Mouse (Mus musculus) brown adipose tissue, adult 24 weeks (tissue): ENCODE measurements around the gene Insl6. TPM values are rescaled to one million over a fixed set of nuclear protein-coding genes. Genes with fewer than 3 reads are reported as not detected.

Source experiments
- H3K27ac ChIP-seq: fragments of 200-500 bp; replicated peaks from 2 replicates; pipeline ENCODE4 v1.5.1; 2012; ENCODE audit warnings: low read depth, mild to moderate bottlenecking, low read length
- H3K4me1 ChIP-seq: fragments of 200-500 bp; 2 replicates; pipeline ENCODE4 v1.6.1; 2012; ENCODE audit warnings: low read length, mixed read lengths; ENCODE audit not compliant: control insufficient read depth, insufficient read depth, insufficient read length
- H3K4me3 ChIP-seq: fragments of 200-500 bp; 2 replicates; pipeline ENCODE4 v1.5.1; 2012; ENCODE audit warnings: low read depth, mild to moderate bottlenecking, low read length, moderate library complexity; ENCODE audit not compliant: insufficient read depth
- polyA plus RNA-seq: library from polyadenylated mRNA; stranded (reverse); fragments of >200 nt; gene quantifications from 2 replicates; pipeline ENCODE4 v1.2.4, GENCODE M21; 2012; ENCODE audit not compliant: missing spikeins, insufficient read depth, insufficient read length

Insl6 gene
- polyA plus RNA-seq, 1 experiment = 8.0 TPM

- H3K27ac ChIP-seq = no peak overlapping the region
- H3K4me3 ChIP-seq = no peak overlapping the region
- H3K4me1 ChIP-seq = peaks cover 2% of the 10 kb centered on the region; the same call in 1 of the 2 replicates
Observed at GRCm38 (mm10) chr19:29364076-29364475, 38.9 kb upstream of the Insl6 start.

GRCm38 (mm10) chr19:29363557-29363956, 38.4 kb upstream of the Insl6 start:
- Histone ChIP-seq H3K4me1 (peaks cover 2% of the 10 kb centered on the region; the same call in 1 of the 2 replicates), H3K27ac (no peak overlapping the region), H3K4me3 (no peak overlapping the region)

GRCm38 (mm10) chr19:29362173-29362930, 37.2 kb upstream of the Insl6 start:
- H3K4me1 ChIP-seq = 0 out of 2 replicates have a peak, but pooled peaks cover 2% of the 10 kb centered on the region
- H3K27ac ChIP-seq = no peak overlapping the region
- peak overlapping the region; percentile 74 for H3K4me3 ChIP-seq

- Histone ChIP-seq H3K4me1 (0 out of 2 replicates have a peak, but pooled peaks cover 2% of the 10 kb centered on the region), H3K4me3 (peak overlapping the region; percentile 74), H3K27ac (peak overlapping the region; percentile 44)
Observed at GRCm38 (mm10) chr19:29361468-29362130, 36.4 kb upstream of the Insl6 start.

DNA sequence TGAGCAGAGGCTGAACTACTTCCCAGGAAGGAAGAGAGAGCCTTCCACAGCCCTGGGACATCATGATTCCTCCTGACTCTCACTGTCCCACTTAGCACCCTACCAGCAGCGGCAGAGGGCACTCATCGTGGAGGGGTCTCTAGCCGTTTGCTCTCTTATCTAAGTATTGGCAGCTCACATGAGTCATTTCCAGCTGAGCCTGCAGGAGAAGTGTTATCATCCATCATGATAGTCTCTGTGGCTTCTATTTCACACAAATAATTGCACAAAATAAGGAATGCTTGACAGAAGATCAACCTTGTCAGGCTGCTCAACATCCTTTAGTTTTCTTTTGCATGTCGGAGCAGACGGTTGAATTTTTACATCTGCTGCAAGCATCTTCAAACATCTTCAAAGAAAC, 35.1 kb upstream of the Insl6 start:
- H3K27ac ChIP-seq = no peak overlapping the region
- H3K4me1 ChIP-seq = no peaks in the 10 kb centered on the region
- H3K4me3 ChIP-seq = no peak overlapping the region

DNA sequence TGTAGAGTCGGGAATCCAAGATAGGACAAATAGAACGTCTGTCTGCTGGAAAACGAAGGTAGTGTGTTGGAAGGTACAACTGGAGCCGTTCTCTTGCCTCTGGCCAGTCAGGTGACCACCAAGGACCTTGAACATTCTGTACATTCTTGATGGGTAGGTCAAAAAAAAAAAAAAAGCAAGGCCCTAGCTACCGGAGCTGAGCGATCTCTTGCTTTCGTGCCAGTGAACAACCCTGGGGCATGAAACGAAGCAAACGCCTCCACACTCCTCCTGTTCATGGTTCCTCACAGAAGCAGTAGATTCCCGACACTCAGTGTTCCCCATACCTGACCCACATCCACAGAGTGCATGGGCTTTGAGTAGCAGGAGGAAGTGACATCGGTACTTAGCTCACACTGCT, 31.1 kb upstream of the Insl6 start:
- no peak overlapping the region for H3K4me3 ChIP-seq
- H3K27ac ChIP-seq = no peak overlapping the region
- no peaks in the 10 kb centered on the region for H3K4me1 ChIP-seq

DNA sequence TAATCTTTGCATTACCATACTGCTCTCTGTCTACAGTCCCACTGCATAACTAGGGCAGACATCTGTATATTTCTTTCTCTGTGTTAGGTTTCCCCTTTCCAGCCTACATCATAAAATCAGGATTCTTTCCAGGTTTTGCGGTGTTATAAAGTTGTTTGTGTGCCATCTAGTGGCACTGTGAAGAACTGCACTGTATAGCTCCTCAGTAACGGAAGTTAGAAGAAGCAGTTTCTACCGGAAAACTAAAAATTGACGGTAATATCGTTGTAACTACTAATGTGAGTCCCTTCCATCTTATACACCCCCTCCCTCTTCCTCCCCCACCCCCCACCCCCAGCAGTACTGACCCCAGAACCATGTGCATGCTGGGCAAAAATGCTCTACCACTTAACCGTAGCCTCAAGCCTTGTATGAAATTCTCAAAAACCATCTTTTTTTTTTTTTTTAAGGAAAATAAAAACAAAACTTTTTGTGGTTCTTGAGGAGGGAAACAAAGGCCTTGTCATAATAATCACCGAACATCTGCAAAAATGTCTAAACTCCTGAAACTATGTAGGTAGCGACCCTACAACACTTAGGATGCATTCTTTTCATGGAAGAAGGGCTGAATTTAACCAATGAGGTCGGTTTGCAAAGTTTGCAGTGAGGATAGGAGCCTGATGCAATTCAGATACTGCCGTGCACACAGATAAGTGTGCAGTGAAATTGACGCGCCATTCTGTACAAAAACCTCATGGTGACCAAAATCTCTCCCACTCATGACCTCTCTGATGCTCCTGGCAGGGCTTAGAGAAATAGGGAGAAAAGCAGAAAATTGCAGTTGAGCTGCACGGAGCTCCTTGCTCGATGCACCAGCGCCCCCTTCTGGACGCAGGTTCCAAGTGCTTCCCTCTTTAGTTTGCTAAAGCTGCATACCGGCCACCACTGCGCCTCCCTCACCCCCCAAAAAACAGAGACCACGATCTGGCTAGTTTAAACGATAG, 30.0 kb upstream of the Insl6 start:
- peak overlapping the region; percentile 43 for H3K4me3 ChIP-seq
- H3K4me1 ChIP-seq = no peaks in the 10 kb centered on the region
- H3K27ac ChIP-seq = no peak overlapping the region

- H3K4me3 ChIP-seq = no peak overlapping the region
- no peaks in the 10 kb centered on the region for H3K4me1 ChIP-seq
- H3K27ac ChIP-seq = no peak overlapping the region
Observed at GRCm38 (mm10) chr19:29350991-29351390, 25.8 kb upstream of the Insl6 start.

GRCm38 (mm10) chr19:29345636-29346035, 20.5 kb upstream of the Insl6 start:
- H3K4me3 ChIP-seq = no peak overlapping the region
- H3K4me1 ChIP-seq = no peaks in the 10 kb centered on the region
- H3K27ac ChIP-seq = no peak overlapping the region

DNA sequence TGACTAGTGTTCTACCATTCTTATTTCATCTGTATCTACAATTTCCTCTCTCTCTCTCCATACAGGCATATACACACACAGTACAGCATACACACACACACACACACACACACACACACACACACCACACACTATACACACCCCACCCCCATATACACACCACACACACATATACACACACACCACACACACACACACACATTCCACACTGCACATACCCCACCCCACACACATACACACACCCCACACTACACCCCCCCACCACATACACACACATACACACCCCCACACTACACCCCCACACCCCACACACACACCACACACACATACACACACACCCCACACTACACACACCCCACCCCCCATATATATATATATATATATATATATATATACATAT, 19.7 kb upstream of the Insl6 start:
- H3K27ac ChIP-seq = no peak overlapping the region
- H3K4me1 ChIP-seq = no peaks in the 10 kb centered on the region
- H3K4me3 ChIP-seq = no peak overlapping the region

- H3K4me1 ChIP-seq = no peaks in the 10 kb centered on the region
- H3K4me3 ChIP-seq = no peak overlapping the region
- no peak overlapping the region for H3K27ac ChIP-seq
Observed at GRCm38 (mm10) chr19:29342281-29342680, 17.1 kb upstream of the Insl6 start.

DNA sequence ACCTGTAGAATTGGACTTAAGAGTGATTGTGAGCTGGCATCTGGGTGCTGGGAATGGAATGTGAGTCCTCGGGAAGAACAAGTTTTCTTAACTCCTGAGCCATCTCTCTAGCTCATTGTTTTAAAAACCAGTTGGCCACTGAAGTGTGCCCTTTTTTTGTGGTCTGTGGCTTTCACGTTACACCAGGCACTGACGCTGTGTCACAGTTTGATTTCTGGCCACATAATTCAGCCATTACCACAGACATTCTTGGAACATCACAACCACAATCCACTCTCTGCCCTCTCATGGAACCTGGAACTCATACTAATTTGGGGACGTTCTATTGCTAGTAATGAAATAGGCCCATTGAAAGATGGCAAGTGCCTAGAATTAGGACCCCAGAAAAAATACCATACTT, 15.9 kb upstream of the Insl6 start:
- Histone ChIP-seq H3K4me3 (no peak overlapping the region), H3K4me1 (no peaks in the 10 kb centered on the region), H3K27ac (no peak overlapping the region)

GRCm38 (mm10) chr19:29336624-29337023, 11.5 kb upstream of the Insl6 start:
- Histone ChIP-seq H3K4me3 (no peak overlapping the region), H3K4me1 (no peaks in the 10 kb centered on the region), H3K27ac (no peak overlapping the region)

DNA sequence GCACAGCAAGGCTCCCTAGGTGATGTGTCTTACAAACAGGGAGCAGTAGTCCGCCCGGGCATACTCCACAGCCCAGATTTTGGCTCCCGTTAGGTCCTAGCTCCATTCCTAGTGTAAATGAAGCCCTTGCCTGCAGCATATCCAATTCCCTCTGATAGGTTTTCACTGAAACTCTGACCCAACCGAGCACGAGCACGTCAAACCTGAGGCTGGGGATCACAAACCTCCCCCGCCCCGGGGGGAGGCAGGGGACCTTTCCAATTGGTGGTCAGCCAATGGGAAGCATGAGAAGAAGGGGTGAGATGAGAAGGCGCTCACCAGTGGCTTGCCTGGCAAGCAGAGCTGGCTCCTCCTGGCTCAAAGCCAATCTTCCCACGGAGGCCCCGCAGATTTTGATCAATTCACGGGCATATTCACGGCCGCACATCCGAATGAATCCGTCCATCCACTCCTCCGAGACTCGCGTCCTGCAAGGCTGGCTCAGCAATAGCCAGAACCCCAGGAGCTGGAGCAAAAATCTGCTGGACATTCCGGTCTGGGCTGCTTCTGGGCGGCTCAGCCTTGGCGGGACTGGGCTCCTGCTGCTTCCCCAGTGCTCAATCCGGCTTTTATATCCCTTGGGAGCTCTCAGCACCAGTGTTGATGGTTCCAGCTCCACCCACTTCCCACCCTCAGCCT, 9.1 kb upstream of the Insl6 start, which contains the start of gene Rln1:
TSS of gene Rln1 (minus strand) at position 603 of the 678 bp plus-strand sequence.
- Histone ChIP-seq H3K27ac (no peak within 1 kb of the TSS), H3K4me1 (no peaks in the 10 kb centered on the region), H3K4me3 (peak within 1 kb of the TSS; percentile 56)
